Mouse (Mus musculus) midbrain, postnatal 0 days (tissue): ENCODE measurements at regions not wholly inside any gene's neighbourhood (a gene's known extent, or its start where the extent isn't known, plus 50 kb on each side); places are given as distances from the start of the nearest gene placed in this dataset.

Experiments used
- ATAC-seq: fragments of 200-750 bp; cut with Nextera tagmentation; 2 replicates; pipeline ENCODE4 v1.8.0; 2017; ENCODE audit warnings: moderate number of reproducible peaks, mild to moderate bottlenecking, moderate TSS enrichment, moderate library complexity; ENCODE audit not compliant: low FRiP score
- DNase-seq: peaks from one replicate; pipeline ENCODE4 v3.0.0-alpha.2; 2015; ENCODE audit warnings: low spot score
- H3K27ac ChIP-seq: fragments of 300-500 bp; sonication (generic); 2 replicates; pipeline ENCODE4 v1.5.1; 2014; ENCODE audit warnings: low read depth, mild to moderate bottlenecking, low read length, mixed read lengths
- H3K27me3 ChIP-seq: fragments of 300-500 bp; sonication (generic); 2 replicates; pipeline ENCODE4 v1.6.1; 2014; ENCODE audit warnings: low read length, control low read depth, mixed read lengths; ENCODE audit not compliant: insufficient read depth
- H3K36me3 ChIP-seq: fragments of 300-500 bp; sonication (generic); 2 replicates; pipeline ENCODE4 v1.6.1; 2014; ENCODE audit warnings: low read length, control low read depth, mixed read lengths; ENCODE audit not compliant: insufficient read depth
- H3K4me1 ChIP-seq: fragments of 300-500 bp; sonication (generic); 2 replicates; pipeline ENCODE4 v1.6.1; 2014; ENCODE audit warnings: mild to moderate bottlenecking, control low read depth, antibody characterized with exemption, low read length, mixed read lengths; ENCODE audit not compliant: insufficient read depth
- H3K4me2 ChIP-seq: fragments of 300-500 bp; sonication (generic); 2 replicates; pipeline ENCODE4 v1.6.1; 2014; ENCODE audit warnings: low read depth, mild to moderate bottlenecking, low read length, mixed read lengths; ENCODE audit not compliant: poor library complexity, severe bottlenecking
- H3K4me3 ChIP-seq: fragments of 300-500 bp; sonication (generic); 2 replicates; pipeline ENCODE4 v1.5.1; 2014; ENCODE audit warnings: low read depth, mild to moderate bottlenecking, low read length, moderate library complexity
- H3K9ac ChIP-seq: fragments of 300-500 bp; sonication (generic); replicated peaks from 2 replicates; pipeline ENCODE4 v1.6.1; 2014; ENCODE audit warnings: mild to moderate bottlenecking, low read length, moderate library complexity, mixed read lengths; ENCODE audit not compliant: poor library complexity, severe bottlenecking
- H3K9me3 ChIP-seq: fragments of 300-500 bp; sonication (generic); 2 replicates; pipeline ENCODE4 v1.6.1; 2016; ENCODE audit warnings: low read length, control low read depth
- CTCF ChIP-seq: IDR thresholded peaks from 2 replicates; pipeline ENCODE4 v1.5.1; 2016; ENCODE audit warnings: antibody characterized with exemption, mild to moderate bottlenecking
- WGBS: fragments of 180-500 bp; shearing (Covaris S2); extraction: QIAGEN DNeasy Blood & Tissue Kit; methylation state at CpG from one replicate; pipeline ENCODE4 v1.1.7; 2014; 5-methylcytosine and 5-hydroxymethylcytosine counted together

DNA sequence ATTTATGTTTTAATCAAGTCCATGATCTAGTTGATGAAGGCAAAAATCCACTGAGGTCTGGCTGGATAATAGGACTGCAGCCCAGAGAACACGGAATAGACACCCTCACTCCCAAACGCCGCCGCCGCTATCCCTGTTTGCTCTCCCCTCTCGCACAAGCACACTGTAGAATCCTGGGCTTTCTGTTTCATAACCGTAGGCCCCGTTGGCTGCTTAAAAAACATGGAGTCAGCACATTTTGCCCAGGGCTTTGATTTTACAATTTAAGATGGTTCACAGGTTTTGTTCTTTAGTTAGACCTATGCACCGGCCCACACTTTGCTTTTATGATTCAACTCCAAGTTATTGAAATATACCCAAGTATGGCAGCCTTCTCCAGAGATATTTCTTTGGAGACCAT is 229.6 kb downstream of the Ttll7 start:
- WGBS: 65% methylated on average over 9 of the region's 9 CpGs
- no peaks in the 10 kb centered on the region for H3K9me3 ChIP-seq
- no peak for ATAC-seq
- no peak overlapping the region for H3K4me3 ChIP-seq
- H3K27me3 ChIP-seq: no peaks in the 10 kb centered on the region
- H3K4me1 ChIP-seq: no peaks in the 10 kb centered on the region
- H3K9ac ChIP-seq: no peak overlapping the region
- no peaks in the 10 kb centered on the region for H3K36me3 ChIP-seq
- H3K27ac ChIP-seq: no peak overlapping the region
- no peak for DNase-seq
- TF ChIP-seq CTCF: no peak
- H3K4me2 ChIP-seq: no peak overlapping the region

DNA sequence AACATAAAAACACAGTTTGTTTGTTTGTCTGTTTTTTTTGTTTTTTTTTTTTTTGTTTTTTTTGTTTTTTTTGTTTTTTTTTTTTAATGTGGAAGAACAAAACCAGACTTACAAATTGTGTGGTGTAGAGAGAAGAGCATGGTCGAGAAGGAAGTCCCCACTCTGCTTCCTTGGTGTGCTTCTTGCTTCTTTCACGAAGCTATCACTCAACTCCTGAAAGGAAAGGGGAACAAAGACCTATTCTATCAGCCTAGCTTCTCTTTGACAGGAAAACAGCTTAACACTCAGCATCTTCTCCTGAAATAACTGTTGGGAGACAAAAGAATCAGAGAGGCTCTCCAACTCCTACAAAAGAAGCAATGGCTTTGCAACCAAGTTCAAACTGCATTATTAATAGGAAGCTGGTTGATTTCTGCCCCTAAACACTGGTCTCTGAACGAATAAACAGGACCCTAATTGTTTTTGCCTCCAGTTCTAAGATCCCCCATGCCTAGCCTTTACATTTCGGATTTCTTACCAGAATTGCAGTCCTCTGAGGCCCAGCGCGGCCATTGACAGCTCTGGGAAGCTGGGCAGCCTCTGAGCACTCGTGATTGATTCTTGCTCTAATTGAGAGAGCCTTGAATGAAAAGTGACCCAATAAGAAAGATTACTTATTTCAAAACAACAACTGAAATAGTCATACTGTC is 230.2 kb downstream of the Ttll7 start:
- DNase-seq: no peak
- ATAC-seq: no peak

DNA sequence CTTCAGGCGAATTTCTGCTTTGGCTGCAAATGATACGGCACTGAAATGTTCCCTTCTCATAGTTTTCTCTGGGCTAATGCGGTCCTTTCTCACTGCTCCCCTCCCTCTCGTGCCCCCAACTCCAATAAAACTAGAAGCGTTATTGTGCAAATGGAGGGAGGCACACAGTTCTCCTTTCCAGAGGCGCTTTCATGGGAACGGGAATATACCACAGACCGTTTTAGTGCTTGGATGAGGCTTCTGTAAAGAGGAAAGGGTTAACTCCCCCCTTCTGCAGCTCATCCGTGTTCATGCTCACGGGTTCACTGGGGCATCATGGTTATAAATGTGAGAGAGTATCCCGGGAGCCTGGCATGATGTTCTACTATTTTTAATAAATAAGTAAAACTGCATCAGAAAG is 231.2 kb downstream of the Ttll7 start:
- H3K27me3 ChIP-seq: no peaks in the 10 kb centered on the region
- no peaks in the 10 kb centered on the region for H3K36me3 ChIP-seq
- H3K27ac ChIP-seq: no peak overlapping the region
- H3K9me3 ChIP-seq: no peaks in the 10 kb centered on the region
- 0 out of 2 replicates have a peak overlapping the region, but pooled peaks have one; percentile 26 for H3K4me2 ChIP-seq
- TF ChIP-seq CTCF: no peak
- ATAC-seq (no peak), DNase-seq (no peak)
- no peak overlapping the region for H3K9ac ChIP-seq
- WGBS: 23% methylated on average over 11 of the region's 11 CpGs
- H3K4me3 ChIP-seq: no peak overlapping the region
- H3K4me1 ChIP-seq: no peaks in the 10 kb centered on the region

More for the DNA sequence above, 230.2 kb downstream of the Ttll7 start:
- Histone ChIP-seq H3K4me3 (no peak overlapping the region), H3K4me2 (no peak overlapping the region), H3K4me1 (no peaks in the 10 kb centered on the region), H3K27ac (no peak overlapping the region), H3K9ac (no peak overlapping the region), H3K27me3 (no peaks in the 10 kb centered on the region), H3K9me3 (no peaks in the 10 kb centered on the region), H3K36me3 (no peaks in the 10 kb centered on the region)
- TF ChIP-seq CTCF: no peak
- whole genome bisulfite sequencing: 29% methylated on average over 7 of the region's 7 CpGs

DNA sequence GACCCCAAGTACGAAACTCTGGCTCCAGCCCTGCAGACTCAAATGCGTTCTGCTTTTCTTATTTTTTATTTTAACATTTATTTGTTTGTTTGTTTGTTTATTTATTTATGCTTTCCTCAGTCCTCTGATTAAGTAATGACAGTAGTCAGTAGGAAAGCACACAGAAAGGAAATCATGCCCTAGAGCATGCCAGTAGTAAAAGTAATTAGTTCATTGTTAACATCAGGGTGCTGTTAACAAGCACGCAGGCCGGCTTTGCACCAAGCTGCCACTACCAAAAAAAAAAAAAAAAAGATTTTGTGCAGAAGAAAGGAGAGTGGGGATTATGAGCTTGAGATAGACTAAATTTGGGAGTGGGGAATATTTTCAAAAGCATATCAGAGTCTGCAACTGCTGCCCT is 231.7 kb downstream of the Ttll7 start:
- WGBS: 48% methylated on average over 4 of the region's 4 CpGs
- Histone ChIP-seq H3K9me3 (no peaks in the 10 kb centered on the region), H3K36me3 (no peaks in the 10 kb centered on the region), H3K4me1 (no peaks in the 10 kb centered on the region), H3K27me3 (no peaks in the 10 kb centered on the region), H3K4me3 (no peak overlapping the region), H3K9ac (no peak overlapping the region), H3K4me2 (no peak overlapping the region), H3K27ac (no peak overlapping the region)
- TF ChIP-seq CTCF: no peak
- no peak for ATAC-seq
- DNase-seq: no peak

DNA sequence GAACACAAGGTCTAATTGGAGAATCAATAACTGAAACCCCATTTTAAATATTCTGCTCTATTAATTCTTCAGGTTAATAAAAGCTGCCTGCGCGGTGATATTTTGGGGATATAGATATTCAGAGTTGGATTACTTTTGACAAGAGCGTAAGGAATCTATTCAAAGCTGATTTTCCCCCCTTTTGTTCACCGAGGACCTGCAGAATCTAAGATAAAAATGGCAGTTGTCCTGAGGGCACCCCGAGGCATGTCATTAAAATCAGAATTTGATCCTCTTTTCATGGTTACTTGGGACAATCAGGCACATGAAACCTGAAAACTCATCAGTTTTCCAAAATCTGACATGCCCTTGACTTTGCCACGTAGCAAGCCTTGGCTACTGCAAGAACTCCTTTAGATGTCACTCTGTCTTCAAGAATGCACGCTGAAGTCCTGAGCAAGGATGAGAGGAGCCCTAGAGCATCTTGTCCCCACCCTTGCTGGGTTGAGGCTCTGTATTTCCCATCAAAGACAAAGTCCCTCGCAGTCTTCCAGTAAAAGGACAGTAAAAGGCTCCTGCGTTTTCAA is 232.5 kb downstream of the Ttll7 start:
- 25% methylated on average over 9 of the region's 9 CpGs for WGBS
- no peaks in the 10 kb centered on the region for H3K4me1 ChIP-seq
- H3K4me2 ChIP-seq: no peak overlapping the region
- H3K9ac ChIP-seq: no peak overlapping the region
- DNase-seq (no peak), ATAC-seq (no peak)
- no peaks in the 10 kb centered on the region for H3K36me3 ChIP-seq
- TF ChIP-seq CTCF: peak; percentile 57
- no peaks in the 10 kb centered on the region for H3K27me3 ChIP-seq
- H3K9me3 ChIP-seq: no peaks in the 10 kb centered on the region
- no peak overlapping the region for H3K27ac ChIP-seq
- H3K4me3 ChIP-seq: no peak overlapping the region

DNA sequence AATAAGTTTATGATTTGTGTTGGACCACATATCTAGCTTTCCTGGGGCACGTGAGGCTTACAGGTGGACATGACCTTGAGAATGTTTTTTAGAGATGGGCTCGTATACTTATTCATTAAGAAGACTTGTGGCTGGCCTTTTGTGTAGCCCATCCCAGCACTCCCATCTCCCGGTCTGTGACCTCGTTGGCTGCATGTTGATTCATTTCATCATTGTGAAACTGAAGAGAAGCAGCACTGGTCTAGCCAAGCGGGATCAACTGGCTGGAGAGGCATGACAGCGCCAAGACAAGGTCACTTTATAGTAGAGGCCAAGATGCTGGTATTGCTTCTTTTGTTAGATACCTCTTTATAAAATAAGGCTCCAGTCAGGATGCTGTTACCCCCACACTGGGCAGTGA is 236.0 kb downstream of the Ttll7 start:
- H3K27me3 ChIP-seq: 0 out of 2 replicates have a peak, but pooled peaks cover 3% of the 10 kb centered on the region
- 90% methylated on average over 6 of the region's 6 CpGs for WGBS
- no peak for ATAC-seq

More for the DNA sequence above, 236.0 kb downstream of the Ttll7 start:
- Histone ChIP-seq H3K4me1 (no peaks in the 10 kb centered on the region), H3K9ac (no peak overlapping the region), H3K4me2 (no peak overlapping the region), H3K27ac (no peak overlapping the region), H3K36me3 (no peaks in the 10 kb centered on the region), H3K4me3 (no peak overlapping the region), H3K9me3 (no peaks in the 10 kb centered on the region)
- TF ChIP-seq CTCF: no peak
- DNase-seq: no peak
